Comparison of ENCODE assay signal across 7 mouse cellular contexts in genomic region chr2:22895282-22896273, GRCm38 (mm10). TPM values are rescaled to one million over a fixed set of nuclear protein-coding genes. Genes with fewer than 3 reads are reported as not detected.
DNase-seq lines count a peak whose midpoint lies in the region; ATAC-seq and TF ChIP-seq lines count a peak whose summit lies in the region.

Pdss1 (plus strand) TSS chr2:22895522.

- H3K4me2 ChIP-seq in intestine, postnatal 0 days (replicated peaks; ENCODE audit: low read depth): peak within 1 kb of the TSS; percentile 77
- peak within 1 kb of the TSS; percentile 85 for H3K4me2 ChIP-seq in midbrain, embryonic 12.5 days (replicated peaks)

- WGBS in embryonic facial prominence, embryonic 10.5 days: under 1% methylated on average over 81 of the region's 81 CpGs
- WGBS in intestine, postnatal 0 days: under 1% methylated on average over 81 of the region's 81 CpGs
- WGBS in midbrain, embryonic 12.5 days: under 1% methylated on average over 81 of the region's 81 CpGs
- 1% methylated on average over 81 of the region's 81 CpGs for WGBS in small intestine, adult 2 months

- peak within 1 kb of the TSS; percentile 90 for H3K4me3 ChIP-seq in embryonic facial prominence, embryonic 10.5 days
- H3K4me3 ChIP-seq in intestine, postnatal 0 days (ENCODE audit: low read depth, low read length): peak within 1 kb of the TSS; percentile 97
- H3K4me3 ChIP-seq in midbrain, embryonic 12.5 days: peak within 1 kb of the TSS; percentile 93
- H3K4me3 ChIP-seq in small intestine, adult 2 months (ENCODE audit: low read depth, low read length): peak within 1 kb of the TSS; percentile 81

- H3K27ac ChIP-seq in embryonic facial prominence, embryonic 10.5 days (replicated peaks): peak within 1 kb of the TSS; percentile 89
- H3K27ac ChIP-seq in intestine, postnatal 0 days (ENCODE audit: low read depth, low read length): peak within 1 kb of the TSS; percentile 93
- peak within 1 kb of the TSS; percentile 86 for H3K27ac ChIP-seq in midbrain, embryonic 12.5 days (replicated peaks)
- H3K27ac ChIP-seq in small intestine, adult 2 months (ENCODE audit: insufficient read depth, low read depth, low read length): peak within 1 kb of the TSS; percentile 99

- peak within 1 kb of the TSS; percentile 83 for H3K9ac ChIP-seq in intestine, postnatal 0 days (ENCODE audit: low read depth, low read length)
- peak within 1 kb of the TSS; percentile 76 for H3K9ac ChIP-seq in midbrain, embryonic 12.5 days (replicated peaks)

- peak; percentile 94 for DNase-seq in adrenal gland, postnatal 10 days
- peak; percentile 92 for DNase-seq in embryonic facial prominence, embryonic 10.5 days (ENCODE audit: low spot score)
- peak; percentile 90 for DNase-seq in gonadal fat pad, adult 2 months (ENCODE audit: low read depth)
- peak; percentile 91 for DNase-seq in left cerebral cortex, postnatal 4 days

- intact Hi-C loops in left cerebral cortex, postnatal 4 days (cut with DNase I): loop anchor here (10.0 kb wide), 1 partner anchor 179 kb away; no protein-coding TSS in a partner anchor

- peak; percentile 89 for TF ChIP-seq POLR2A in small intestine, adult 2 months (IDR thresholded peaks at IDR 0.05; ENCODE audit: low read depth, low read length)

- H3K36me3 ChIP-seq in embryonic facial prominence, embryonic 10.5 days (replicated peaks): no peaks in the 10 kb centered on the region
- H3K36me3 ChIP-seq in intestine, postnatal 0 days (ENCODE audit: control insufficient read depth, insufficient read depth): 0 out of 2 replicates have a peak, but pooled peaks cover 3% of the 10 kb centered on the region
- H3K36me3 ChIP-seq in midbrain, embryonic 12.5 days: 0 out of 2 replicates have a peak, but pooled peaks cover 3% of the 10 kb centered on the region
- H3K36me3 ChIP-seq in small intestine, adult 2 months (ENCODE audit: control insufficient read depth, insufficient read depth, low read length): peaks cover 6% of the 10 kb centered on the region; the same call in 1 of the 2 replicates

- H3K4me1 ChIP-seq in embryonic facial prominence, embryonic 10.5 days: peaks cover 12% of the 10 kb centered on the region
- 0 out of 2 replicates have a peak, but pooled peaks cover 6% of the 10 kb centered on the region for H3K4me1 ChIP-seq in intestine, postnatal 0 days (replicated peaks; ENCODE audit: control insufficient read depth, insufficient read depth, low read length)
- H3K4me1 ChIP-seq in midbrain, embryonic 12.5 days: peaks cover 7% of the 10 kb centered on the region; the same call in 1 of the 2 replicates
- no peaks in the 10 kb centered on the region for H3K4me1 ChIP-seq in small intestine, adult 2 months (ENCODE audit: control insufficient read depth, insufficient read depth, insufficient read length, low read length)

- ATAC-seq in intestine, postnatal 0 days: peak; percentile 98
- ATAC-seq in midbrain, embryonic 12.5 days (ENCODE audit: low FRiP score, low read depth): peak; percentile 98

- no peak for TF ChIP-seq CTCF in intestine, postnatal 0 days (IDR thresholded peaks at IDR 0.05; ENCODE audit: low read depth)
- TF ChIP-seq CTCF in small intestine, adult 2 months (IDR thresholded peaks at IDR 0.05; ENCODE audit: extremely low read depth, insufficient read length, insufficient replicate concordance, low read depth, low read length): no peak

- H3K27me3 ChIP-seq in embryonic facial prominence, embryonic 10.5 days (replicated peaks; ENCODE audit: low read depth, poor library complexity, severe bottlenecking): no peaks in the 10 kb centered on the region
- no peaks in the 10 kb centered on the region for H3K27me3 ChIP-seq in intestine, postnatal 0 days (replicated peaks; ENCODE audit: control insufficient read depth, insufficient read depth, low read length)
- H3K27me3 ChIP-seq in midbrain, embryonic 12.5 days: no peaks in the 10 kb centered on the region
- no peaks in the 10 kb centered on the region for H3K27me3 ChIP-seq in small intestine, adult 2 months (ENCODE audit: control insufficient read depth, insufficient read depth, low read length)

- H3K9me3 ChIP-seq in embryonic facial prominence, embryonic 10.5 days: no peaks in the 10 kb centered on the region
- H3K9me3 ChIP-seq in intestine, postnatal 0 days (ENCODE audit: control insufficient read depth): no peaks in the 10 kb centered on the region
- no peaks in the 10 kb centered on the region for H3K9me3 ChIP-seq in midbrain, embryonic 12.5 days

RNA-seq across cellular contexts. Expression of gene Pdss1, which starts in this region (rescaled TPM):
- 10 to 100 TPM; 17.8 to 22.0 TPM for total RNA-seq in adrenal gland, postnatal 10 days (2021)
- polyA plus RNA-seq in embryonic facial prominence, embryonic 10.5 days (2016; fragmentation: Nextera tagmentation; extraction: Ambion mirVana): 23.0 and 24.2 TPM in 2 replicates
- polyA plus RNA-seq in gonadal fat pad, adult 2 months (2012; rRNA removed): 3.6 and 4.2 TPM in 2 replicates
- polyA plus RNA-seq in intestine, postnatal 0 days (2015; fragmentation: Nextera tagmentation; extraction: Ambion mirVana): 23.1 and 26.6 TPM in 2 replicates
- total RNA-seq in left cerebral cortex, postnatal 4 days (2021): 10 to 100 TPM; 22.3 to 22.6 TPM
- polyA plus RNA-seq in midbrain, embryonic 12.5 days (2016; fragmentation: Nextera tagmentation; extraction: Ambion mirVana): 20.0 and 22.7 TPM in 2 replicates
- polyA plus RNA-seq in small intestine, adult 2 months (2012; rRNA removed): 9.2 and 13.1 TPM in 2 replicates

Comparison
In these comparisons a context has a peak if more than half of its experiments do, and no peak if none do; other contexts are left out.
1. Peak in every context shown above with its lines: DNase-seq, ATAC-seq, H3K4me3 ChIP-seq and H3K27ac ChIP-seq.